8 mouse cellular contexts compared by ENCODE assay signal in the genomic region with DNA sequence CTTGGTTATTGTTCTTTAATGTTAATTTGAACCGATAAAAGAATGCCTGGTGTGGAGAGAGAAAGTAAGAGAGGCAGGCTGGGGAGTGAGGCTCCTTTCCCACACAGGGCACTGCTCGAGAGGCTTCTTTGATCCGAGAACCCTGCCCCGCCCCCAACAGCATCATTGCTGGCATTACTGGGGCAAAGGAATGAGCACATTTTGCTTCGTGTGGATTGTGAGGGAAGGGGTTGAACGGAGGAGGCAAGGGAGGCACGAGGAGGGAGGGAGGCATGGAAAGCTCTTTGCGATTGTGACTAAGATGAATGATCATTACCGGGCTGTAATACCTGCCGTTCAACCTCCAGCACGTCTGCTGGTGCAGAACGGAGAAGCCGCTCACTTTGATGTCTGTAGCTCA.
DNase-seq lines count a peak whose midpoint lies in the region; ATAC-seq and TF ChIP-seq lines count a peak whose summit lies in the region.

No protein-coding gene starts in this region.

- H3K27me3 ChIP-seq in heart, embryonic 11.5 days (ENCODE audit: control insufficient read depth, insufficient read depth, low read length), result no peaks in the 10 kb centered on the region; the same call in 1 of the 2 replicates
- 0 out of 2 replicates have a peak, but pooled peaks cover 5% of the 10 kb centered on the region for H3K27me3 ChIP-seq in embryonic facial prominence, embryonic 12.5 days
- H3K27me3 ChIP-seq in liver, embryonic 12.5 days (replicated peaks), result no peaks in the 10 kb centered on the region
- no peaks in the 10 kb centered on the region for H3K27me3 ChIP-seq in midbrain, postnatal 0 days (ENCODE audit: insufficient read depth, low read length)

- no peak for DNase-seq in heart, postnatal 25 days (ENCODE audit: low spot score)
- DNase-seq in adrenal gland, postnatal 10 days, result peak; percentile 67
- peak; percentile 16 for DNase-seq in hindlimb bud, embryonic 11.5 days (ENCODE audit: extremely low spot score, low read depth, low spot score)
- DNase-seq in midbrain, postnatal 0 days (ENCODE audit: low spot score), result peak; percentile 76
- DNase-seq in thymus, postnatal 4 days, result peak; percentile 65

- no peaks in the 10 kb centered on the region for H3K36me3 ChIP-seq in heart, embryonic 11.5 days (ENCODE audit: control insufficient read depth, insufficient read depth, low read length)
- H3K36me3 ChIP-seq in embryonic facial prominence, embryonic 12.5 days, result no peaks in the 10 kb centered on the region
- H3K36me3 ChIP-seq in liver, embryonic 12.5 days, result no peaks in the 10 kb centered on the region
- no peaks in the 10 kb centered on the region for H3K36me3 ChIP-seq in midbrain, postnatal 0 days (ENCODE audit: insufficient read depth, low read length)

- no peak for ATAC-seq in heart, embryonic 11.5 days (replicated peaks; ENCODE audit: insufficient number of reproducible peaks, low FRiP score, low TSS enrichment)
- ATAC-seq in embryonic facial prominence, embryonic 12.5 days (ENCODE audit: insufficient number of reproducible peaks, insufficient read depth, low FRiP score, low TSS enrichment), result peak; percentile 43; the same call in 1 of the 2 replicates
- peak; percentile 16; the same call in 1 of the 2 replicates for ATAC-seq in liver, embryonic 12.5 days
- peak; percentile 86 for ATAC-seq in midbrain, postnatal 0 days (ENCODE audit: low FRiP score)

- no peak overlapping the region for H3K27ac ChIP-seq in heart, embryonic 11.5 days (ENCODE audit: low read depth, low read length)
- H3K27ac ChIP-seq in embryonic facial prominence, embryonic 12.5 days, result no peak overlapping the region
- 0 out of 2 replicates have a peak overlapping the region, but pooled peaks have one; percentile 23 for H3K27ac ChIP-seq in liver, embryonic 12.5 days
- H3K27ac ChIP-seq in midbrain, postnatal 0 days (ENCODE audit: low read depth, low read length), result peak overlapping the region; percentile 59; the same call in 1 of the 2 replicates

- H3K4me2 ChIP-seq in heart, embryonic 11.5 days, result peak overlapping the region; percentile 58
- H3K4me2 ChIP-seq in embryonic facial prominence, embryonic 12.5 days (replicated peaks), result peak overlapping the region; percentile 41
- H3K4me2 ChIP-seq in liver, embryonic 12.5 days, result peak overlapping the region; percentile 47
- peak overlapping the region; percentile 48 for H3K4me2 ChIP-seq in midbrain, postnatal 0 days (ENCODE audit: low read depth, low read length, poor library complexity, severe bottlenecking)

- 12% methylated on average over 13 of the region's 13 CpGs for WGBS in heart, embryonic 11.5 days (ENCODE audit: insufficient replicate concordance)
- 4% methylated on average over 13 of the region's 13 CpGs for WGBS in embryonic facial prominence, embryonic 12.5 days
- WGBS in liver, embryonic 12.5 days (ENCODE audit: insufficient replicate concordance), result 23% methylated on average over 13 of the region's 13 CpGs
- 1% methylated on average over 13 of the region's 13 CpGs for WGBS in midbrain, postnatal 0 days

- H3K9ac ChIP-seq in heart, embryonic 11.5 days (ENCODE audit: low read depth, low read length), result no peak overlapping the region
- no peak overlapping the region for H3K9ac ChIP-seq in embryonic facial prominence, embryonic 12.5 days
- no peak overlapping the region for H3K9ac ChIP-seq in liver, embryonic 12.5 days
- peak overlapping the region; percentile 54 for H3K9ac ChIP-seq in midbrain, postnatal 0 days (replicated peaks; ENCODE audit: low read length, poor library complexity, severe bottlenecking)

- peak overlapping the region; percentile 20; the same call in 1 of the 2 replicates for H3K4me3 ChIP-seq in heart, embryonic 11.5 days (ENCODE audit: low read depth, low read length)
- no peak overlapping the region for H3K4me3 ChIP-seq in embryonic facial prominence, embryonic 12.5 days
- H3K4me3 ChIP-seq in liver, embryonic 12.5 days, result peak overlapping the region; percentile 12; the same call in 1 of the 2 replicates
- H3K4me3 ChIP-seq in midbrain, postnatal 0 days (ENCODE audit: low read depth, low read length), result peak overlapping the region; percentile 26

- TF ChIP-seq CTCF in midbrain, postnatal 0 days (IDR thresholded peaks at IDR 0.05), result no peak

- H3K4me1 ChIP-seq in heart, embryonic 11.5 days (ENCODE audit: control insufficient read depth, insufficient read depth, low read length), result peaks cover 9% of the 10 kb centered on the region; the same call in 1 of the 2 replicates
- peaks cover 23% of the 10 kb centered on the region for H3K4me1 ChIP-seq in embryonic facial prominence, embryonic 12.5 days
- H3K4me1 ChIP-seq in liver, embryonic 12.5 days, result peaks cover 49% of the 10 kb centered on the region
- H3K4me1 ChIP-seq in midbrain, postnatal 0 days (ENCODE audit: insufficient read depth, low read length), result no peaks in the 10 kb centered on the region; the same call in 1 of the 2 replicates

- no peaks in the 10 kb centered on the region for H3K9me3 ChIP-seq in heart, embryonic 11.5 days (replicated peaks; ENCODE audit: control insufficient read depth, low read length)
- no peaks in the 10 kb centered on the region for H3K9me3 ChIP-seq in embryonic facial prominence, embryonic 12.5 days
- H3K9me3 ChIP-seq in liver, embryonic 12.5 days (replicated peaks), result no peaks in the 10 kb centered on the region
- H3K9me3 ChIP-seq in midbrain, postnatal 0 days (ENCODE audit: low read length), result no peaks in the 10 kb centered on the region

- intact Hi-C loops in heart, postnatal 25 days (cut with DNase I), result no loop called here

Comparison
In these comparisons a context has a peak if more than half of its experiments do, and no peak if none do; other contexts are left out.
1. H3K27ac ChIP-seq: peak in liver, embryonic 12.5 days (single experiment) and midbrain, postnatal 0 days (single experiment); none in heart, embryonic 11.5 days (single experiment) and embryonic facial prominence, embryonic 12.5 days (single experiment).
2. Peak in every context shown above with its lines, with median percentiles within 50 percentile points of each other: H3K4me2 ChIP-seq.